8 mouse cellular contexts compared by ENCODE assay signal in genomic region chr10:24634288-24634687, GRCm38 (mm10). TPM values are rescaled to one million over a fixed set of nuclear protein-coding genes. Genes with fewer than 3 reads are reported as not detected.
DNase-seq lines count a peak whose midpoint lies in the region; ATAC-seq and TF ChIP-seq lines count a peak whose summit lies in the region.
"Had no signal": no experiment of that assay in that cellular context is flagged by ENCODE, and none has a peak within 500 bp of the region (broad histone marks: within the 10 kb centered on the region; RNA-seq: fewer than 3 reads in every experiment).

No protein-coding gene starts in this region.

- H3K27ac ChIP-seq in lung, embryonic 14.5 days (ENCODE audit: low read depth), result no peak overlapping the region; the same call in 1 of the 2 replicates
- peak overlapping the region; percentile 43; the same call in 1 of the 2 replicates for H3K27ac ChIP-seq in heart, postnatal 0 days (ENCODE audit: low read depth)
- H3K27ac ChIP-seq in stomach, postnatal 0 days (replicated peaks), result no peak overlapping the region; the same call in 1 of the 2 replicates
- H3K27ac ChIP-seq in midbrain, embryonic 10.5 days (replicated peaks), result no peak overlapping the region

- no peak for TF ChIP-seq EP300 in heart, postnatal 0 days (IDR thresholded peaks at IDR 0.05; ENCODE audit: low read depth)
- no peak for TF ChIP-seq EP300 in stomach, postnatal 0 days (optimal IDR thresholded peaks at IDR 0.05)

- H3K9ac ChIP-seq in lung, embryonic 14.5 days, result no peak overlapping the region
- H3K9ac ChIP-seq in heart, postnatal 0 days (replicated peaks; ENCODE audit: low read depth, low read length), result no peak overlapping the region
- no peak overlapping the region for H3K9ac ChIP-seq in stomach, postnatal 0 days (ENCODE audit: low read length)

- H3K4me1 ChIP-seq in lung, embryonic 14.5 days (ENCODE audit: insufficient read depth), result peaks cover 28% of the 10 kb centered on the region
- H3K4me1 ChIP-seq in heart, postnatal 0 days (ENCODE audit: control insufficient read depth, insufficient read depth), result peaks cover 7% of the 10 kb centered on the region
- H3K4me1 ChIP-seq in stomach, postnatal 0 days (replicated peaks; ENCODE audit: control insufficient read depth, insufficient read depth), result 0 out of 2 replicates have a peak, but pooled peaks cover 2% of the 10 kb centered on the region
- H3K4me1 ChIP-seq in midbrain, embryonic 10.5 days, result peaks cover 4% of the 10 kb centered on the region; the same call in 1 of the 2 replicates

- WGBS in lung, embryonic 14.5 days, result 37% methylated on average over 9 of the region's 9 CpGs
- 54% methylated on average over 9 of the region's 9 CpGs for WGBS in heart, postnatal 0 days
- 47% methylated on average over 9 of the region's 9 CpGs for WGBS in stomach, postnatal 0 days
- WGBS in midbrain, embryonic 10.5 days, result 85% methylated on average over 9 of the region's 9 CpGs

- peak; percentile 22; the same call in 1 of the 2 replicates for ATAC-seq in lung, embryonic 14.5 days (ENCODE audit: insufficient read depth)
- peak; percentile 44; the same call in 1 of the 2 replicates for ATAC-seq in heart, postnatal 0 days (ENCODE audit: insufficient read depth, low read depth)
- peak; percentile 8; the same call in 1 of the 2 replicates for ATAC-seq in stomach, postnatal 0 days (ENCODE audit: low FRiP score, low TSS enrichment)

- no peaks in the 10 kb centered on the region for H3K9me3 ChIP-seq in lung, embryonic 14.5 days (ENCODE audit: low read depth, low read length)
- H3K9me3 ChIP-seq in heart, postnatal 0 days (replicated peaks; ENCODE audit: control insufficient read depth, low read length), result no peaks in the 10 kb centered on the region
- no peaks in the 10 kb centered on the region for H3K9me3 ChIP-seq in stomach, postnatal 0 days (ENCODE audit: control insufficient read depth, low read length)
- no peaks in the 10 kb centered on the region for H3K9me3 ChIP-seq in midbrain, embryonic 10.5 days (replicated peaks)
- H3K9me3 ChIP-seq: megakaryocyte, embryonic 14.5 days had no signal

- H3K27me3 ChIP-seq in lung, embryonic 14.5 days (ENCODE audit: insufficient read depth, low read length), result no peaks in the 10 kb centered on the region
- no peaks in the 10 kb centered on the region for H3K27me3 ChIP-seq in heart, postnatal 0 days (ENCODE audit: control insufficient read depth, insufficient read depth, low read length)
- no peaks in the 10 kb centered on the region for H3K27me3 ChIP-seq in stomach, postnatal 0 days (ENCODE audit: control insufficient read depth, insufficient read depth, low read length)
- H3K27me3 ChIP-seq in midbrain, embryonic 10.5 days (ENCODE audit: low read depth, poor library complexity, severe bottlenecking), result no peaks in the 10 kb centered on the region
- H3K27me3 ChIP-seq: megakaryocyte, embryonic 14.5 days had no signal

- no peak overlapping the region for H3K4me2 ChIP-seq in lung, embryonic 14.5 days
- H3K4me2 ChIP-seq in heart, postnatal 0 days (ENCODE audit: low read depth, low read length), result no peak overlapping the region
- no peak overlapping the region for H3K4me2 ChIP-seq in stomach, postnatal 0 days (replicated peaks; ENCODE audit: low read depth)

- DNase-seq in lung, embryonic 14.5 days, result peak; percentile 54
- no peak for DNase-seq in lung, postnatal 14 days
- DNase-seq in heart, postnatal 0 days (ENCODE audit: low spot score), result peak; percentile 26
- peak; percentile 26 to 58 for DNase-seq in kidney, postnatal 36 days
- DNase-seq in stomach, postnatal 0 days (ENCODE audit: low spot score), result no peak
- DNase-seq in thymus, postnatal 0 days (ENCODE audit: low spot score), result no peak
- no peak for DNase-seq in midbrain, embryonic 10.5 days (ENCODE audit: low spot score)

- no peak overlapping the region for H3K4me3 ChIP-seq in lung, embryonic 14.5 days (ENCODE audit: low read depth, low read length)
- H3K4me3 ChIP-seq in heart, postnatal 0 days (ENCODE audit: low read depth, low read length), result no peak overlapping the region
- H3K4me3 ChIP-seq in stomach, postnatal 0 days (ENCODE audit: low read depth, low read length), result no peak overlapping the region
- H3K4me3 ChIP-seq in midbrain, embryonic 10.5 days, result no peak overlapping the region
- H3K4me3 ChIP-seq: megakaryocyte, embryonic 14.5 days had no signal

- H3K36me3 ChIP-seq in lung, embryonic 14.5 days (ENCODE audit: insufficient read depth), result no peaks in the 10 kb centered on the region
- no peaks in the 10 kb centered on the region for H3K36me3 ChIP-seq in heart, postnatal 0 days (replicated peaks; ENCODE audit: control insufficient read depth, insufficient read depth, low read length)
- H3K36me3 ChIP-seq in stomach, postnatal 0 days (ENCODE audit: control insufficient read depth, insufficient read depth, low read length), result no peaks in the 10 kb centered on the region
- no peaks in the 10 kb centered on the region for H3K36me3 ChIP-seq in midbrain, embryonic 10.5 days

- no peak for TF ChIP-seq CTCF in lung, embryonic 14.5 days (IDR thresholded peaks at IDR 0.05; ENCODE audit: low read depth)
- no peak for TF ChIP-seq CTCF in heart, postnatal 0 days (IDR thresholded peaks at IDR 0.05; ENCODE audit: low read depth)
- TF ChIP-seq CTCF in stomach, postnatal 0 days (IDR thresholded peaks at IDR 0.05; ENCODE audit: low read depth), result no peak

RNA-seq across cellular contexts. Expression of gene Ccn2, which starts 39.0 kb away (rescaled TPM):
- 9.8 and 10.5 TPM in 2 replicates for polyA plus RNA-seq in lung, embryonic 14.5 days (2014; fragmentation: Nextera tagmentation; extraction: Ambion mirVana)
- 265 and 376 TPM in 2 replicates for total RNA-seq in heart, postnatal 0 days (2014; rRNA removed; ENCODE audit: low replicate concordance)
- polyA plus RNA-seq in heart, postnatal 0 days (2015; fragmentation: Nextera tagmentation; extraction: Ambion mirVana), result 15.3 and 24.4 TPM in 2 replicates
- 19.6 and 19.7 TPM in 2 replicates for polyA plus RNA-seq in stomach, postnatal 0 days (2015; fragmentation: Nextera tagmentation; extraction: Ambion mirVana)
- 0.81 and 0.95 TPM in 2 replicates for polyA plus RNA-seq in thymus, postnatal 0 days (2015; fragmentation: Nextera tagmentation; extraction: Ambion mirVana)
- polyA plus RNA-seq in midbrain, embryonic 10.5 days (2016; fragmentation: Nextera tagmentation; extraction: Ambion mirVana), result 7.1 and 10.3 TPM in 2 replicates

Comparison
In these comparisons a context has a peak if more than half of its experiments do, and no peak if none do; other contexts are left out.
1. DNase-seq: peak in lung, embryonic 14.5 days (single experiment), heart, postnatal 0 days (single experiment) and kidney, postnatal 36 days (2 of 2); none in lung, postnatal 14 days (single experiment), stomach, postnatal 0 days (single experiment), thymus, postnatal 0 days (single experiment) and midbrain, embryonic 10.5 days (single experiment).
2. Peak in every context shown above with its lines, with median percentiles within 50 percentile points of each other: ATAC-seq.